28 mouse cellular contexts compared by ENCODE assay signal in genomic region chr11:109076587-109077417, GRCm38 (mm10).
A peak's percentile ranks its signal among the peaks of the same experiment; 100 is the strongest.
DNase-seq lines count a peak whose midpoint lies in the region; ATAC-seq and TF ChIP-seq lines count a peak whose summit lies in the region.
"Had no signal": no experiment of that assay in that cellular context is flagged by ENCODE, and none has a peak within 500 bp of the region (broad histone marks: within the 10 kb centered on the region; RNA-seq: fewer than 3 reads in every experiment).

No protein-coding gene starts in this region.

- H3K4me1 ChIP-seq in embryonic facial prominence, embryonic 14.5 days (ENCODE audit: control insufficient read depth, insufficient read depth, low read length), result peaks cover 26% of the 10 kb centered on the region; the same call in 1 of the 2 replicates
- peaks cover 18% of the 10 kb centered on the region for H3K4me1 ChIP-seq in embryonic facial prominence, embryonic 10.5 days
- H3K4me1 ChIP-seq in testis, adult 2 months (ENCODE audit: control insufficient read depth, insufficient read depth, low read length), result peaks cover 3% of the 10 kb centered on the region; the same call in 1 of the 2 replicates
- H3K4me1 ChIP-seq: heart, embryonic 15.5 days had no signal

- TF ChIP-seq CTCF in testis, adult 2 months (IDR thresholded peaks at IDR 0.05; ENCODE audit: control insufficient read depth, insufficient read depth, insufficient replicate concordance, low read depth, low read length), result no peak

- peak; percentile 13 for DNase-seq in embryonic facial prominence, embryonic 14.5 days (ENCODE audit: low spot score)
- DNase-seq in embryonic facial prominence, embryonic 10.5 days (ENCODE audit: low spot score), result no peak
- DNase-seq in left cerebral cortex, adult 18-20 months (ENCODE audit: low spot score in 2 of 2), result peak; percentile 12 to 29
- no peak for DNase-seq in left cerebral cortex, postnatal 14 days (ENCODE audit: low spot score in 2 of 2)
- peak; percentile 34 for DNase-seq in right cerebral cortex, adult 18-20 months
- no peak for DNase-seq in right cerebral cortex, postnatal 14 days
- no peak for DNase-seq in thymus, adult 18-20 months
- DNase-seq: adrenal gland, adult 8-10 months; cerebellum, adult 18-20 months; cerebellum, postnatal 10 days; gastrocnemius, postnatal 36 days; heart, postnatal 36 days; kidney, adult 9 months; kidney, postnatal 10 days; lung, postnatal 4 days; thymus, adult 2 months; thymus, postnatal 36 days had no signal

- no peaks in the 10 kb centered on the region for H3K36me3 ChIP-seq in embryonic facial prominence, embryonic 14.5 days (ENCODE audit: control insufficient read depth, insufficient read depth, low read length)
- H3K36me3 ChIP-seq in embryonic facial prominence, embryonic 10.5 days (replicated peaks), result no peaks in the 10 kb centered on the region
- H3K36me3 ChIP-seq in testis, adult 2 months (ENCODE audit: control insufficient read depth, insufficient read depth, low read length), result no peaks in the 10 kb centered on the region
- H3K36me3 ChIP-seq: G1E; heart, embryonic 15.5 days; limb, embryonic 13.5 days; lung, embryonic 15.5 days; midbrain, embryonic 13.5 days; neural tube, embryonic 13.5 days had no signal

- H3K27me3 ChIP-seq in embryonic facial prominence, embryonic 14.5 days (replicated peaks; ENCODE audit: control insufficient read depth, insufficient read depth, low read length), result no peaks in the 10 kb centered on the region
- H3K27me3 ChIP-seq in embryonic facial prominence, embryonic 10.5 days (replicated peaks; ENCODE audit: low read depth, poor library complexity, severe bottlenecking), result no peaks in the 10 kb centered on the region
- H3K27me3 ChIP-seq in testis, adult 2 months (ENCODE audit: control insufficient read depth, insufficient read depth, low read length), result no peaks in the 10 kb centered on the region
- H3K27me3 ChIP-seq: forebrain, embryonic 13.5 days; limb, embryonic 13.5 days; lung, embryonic 15.5 days; midbrain, embryonic 13.5 days; neural tube, embryonic 13.5 days had no signal

- H3K4me2 ChIP-seq in embryonic facial prominence, embryonic 14.5 days (ENCODE audit: low read depth, low read length), result no peak overlapping the region
- H3K4me2 ChIP-seq: forebrain, embryonic 13.5 days; heart, embryonic 15.5 days; hindbrain, embryonic 14.5 days; limb, embryonic 13.5 days; liver, embryonic 11.5 days; lung, embryonic 15.5 days; midbrain, embryonic 13.5 days; neural tube, embryonic 13.5 days had no signal

- no peak for ATAC-seq in embryonic facial prominence, embryonic 14.5 days (ENCODE audit: low read depth)
- ATAC-seq: forebrain, embryonic 13.5 days; intestine, postnatal 0 days; midbrain, embryonic 13.5 days had no signal

- no peak overlapping the region for H3K27ac ChIP-seq in embryonic facial prominence, embryonic 14.5 days (replicated peaks; ENCODE audit: low read depth, low read length)
- H3K27ac ChIP-seq in embryonic facial prominence, embryonic 10.5 days (replicated peaks), result no peak overlapping the region
- H3K27ac ChIP-seq in testis, adult 2 months (ENCODE audit: control insufficient read depth, insufficient read depth, low read depth, low read length), result peak overlapping the region; percentile 76
- H3K27ac ChIP-seq: forebrain, embryonic 13.5 days; heart, embryonic 15.5 days; hindbrain, embryonic 14.5 days; limb, embryonic 13.5 days; lung, embryonic 15.5 days; midbrain, embryonic 13.5 days; neural tube, embryonic 13.5 days had no signal

- H3K9ac ChIP-seq in embryonic facial prominence, embryonic 14.5 days (ENCODE audit: low read depth, low read length), result no peak overlapping the region
- H3K9ac ChIP-seq: forebrain, embryonic 13.5 days; heart, embryonic 15.5 days; hindbrain, embryonic 14.5 days; limb, embryonic 13.5 days; lung, embryonic 15.5 days; midbrain, embryonic 13.5 days; neural tube, embryonic 13.5 days had no signal

- no peak for TF ChIP-seq POLR2A in testis, adult 2 months (IDR thresholded peaks at IDR 0.05; ENCODE audit: control insufficient read depth, low read depth, low read length)

- 62% methylated on average over 19 of the region's 19 CpGs for WGBS in embryonic facial prominence, embryonic 14.5 days
- 78% methylated on average over 19 of the region's 19 CpGs for WGBS in embryonic facial prominence, embryonic 10.5 days

- no peaks in the 10 kb centered on the region for H3K9me3 ChIP-seq in embryonic facial prominence, embryonic 14.5 days (ENCODE audit: control insufficient read depth, low read length)
- H3K9me3 ChIP-seq in embryonic facial prominence, embryonic 10.5 days, result no peaks in the 10 kb centered on the region
- H3K9me3 ChIP-seq: forebrain, embryonic 13.5 days; heart, embryonic 15.5 days; limb, embryonic 13.5 days; lung, embryonic 15.5 days; midbrain, embryonic 13.5 days; neural tube, embryonic 13.5 days had no signal

- intact Hi-C loops in left cerebral cortex, postnatal 14 days (cut with DNase I), result no loop called here

- H3K4me3 ChIP-seq in embryonic facial prominence, embryonic 14.5 days (ENCODE audit: low read depth, low read length), result no peak overlapping the region
- no peak overlapping the region for H3K4me3 ChIP-seq in embryonic facial prominence, embryonic 10.5 days
- H3K4me3 ChIP-seq in testis, adult 2 months (ENCODE audit: control insufficient read depth, low read depth, low read length), result no peak overlapping the region
- H3K4me3 ChIP-seq: forebrain, embryonic 13.5 days; heart, embryonic 15.5 days; limb, embryonic 13.5 days; lung, embryonic 15.5 days; midbrain, embryonic 13.5 days; neural tube, embryonic 13.5 days had no signal

Comparison
In these comparisons a context has a peak if more than half of its experiments do, and no peak if none do; other contexts are left out.
1. DNase-seq: peak in embryonic facial prominence, embryonic 14.5 days (single experiment), left cerebral cortex, adult 18-20 months (2 of 2) and right cerebral cortex, adult 18-20 months (single experiment); none in embryonic facial prominence, embryonic 10.5 days (single experiment), left cerebral cortex, postnatal 14 days (0 of 2), right cerebral cortex, postnatal 14 days (single experiment) and thymus, adult 18-20 months (0 of 2).